In genomic region chr4:135683553-135683952, GRCm38 (mm10) we compare ENCODE assay signal across 8 mouse cellular contexts. TPM values are rescaled to one million over a fixed set of nuclear protein-coding genes. Genes with fewer than 3 reads are reported as not detected.
DNase-seq lines count a peak whose midpoint lies in the region; ATAC-seq lines count a peak whose summit lies in the region.

No protein-coding gene starts in this region.

- intact Hi-C loops in heart, postnatal 14 days (cut with DNase I), result loop anchor here (2.0 to 5.0 kb wide), 2 partner anchors 27 to 84 kb away; no protein-coding TSS in a partner anchor
- intact Hi-C loops in gastrocnemius, postnatal 36 days (cut with DNase I), result no loop called here

- H3K36me3 ChIP-seq in embryonic facial prominence, embryonic 14.5 days (ENCODE audit: control insufficient read depth, insufficient read depth, low read length), result no peaks in the 10 kb centered on the region

- no peak overlapping the region for H3K4me3 ChIP-seq in embryonic facial prominence, embryonic 14.5 days (ENCODE audit: low read depth, low read length)

- H3K27ac ChIP-seq in embryonic facial prominence, embryonic 14.5 days (replicated peaks; ENCODE audit: low read depth, low read length), result no peak overlapping the region

- peaks cover 42% of the 10 kb centered on the region for H3K27me3 ChIP-seq in embryonic facial prominence, embryonic 14.5 days (replicated peaks; ENCODE audit: control insufficient read depth, insufficient read depth, low read length)

- H3K4me1 ChIP-seq in embryonic facial prominence, embryonic 14.5 days (ENCODE audit: control insufficient read depth, insufficient read depth, low read length), result no peaks in the 10 kb centered on the region

- DNase-seq in heart, postnatal 14 days, result peak; percentile 45 to 57
- no peak for DNase-seq in heart, adult 11 months
- DNase-seq in urinary bladder, postnatal 14 days (ENCODE audit: low spot score), result peak; percentile 61
- no peak for DNase-seq in urinary bladder, adult 2 months (ENCODE audit: low spot score)
- peak; percentile 56 for DNase-seq in embryonic facial prominence, embryonic 14.5 days (ENCODE audit: low spot score)
- peak; percentile 54 for DNase-seq in retina, postnatal 1 day
- DNase-seq in spleen, postnatal 4 days (ENCODE audit: low spot score in 2 of 2), result no peak
- no peak for DNase-seq in gastrocnemius, postnatal 36 days

- 15% methylated on average over 4 of the region's 4 CpGs for WGBS in embryonic facial prominence, embryonic 14.5 days

- H3K4me2 ChIP-seq in embryonic facial prominence, embryonic 14.5 days (ENCODE audit: low read depth, low read length), result no peak overlapping the region

- H3K9me3 ChIP-seq in embryonic facial prominence, embryonic 14.5 days (ENCODE audit: control insufficient read depth, low read length), result no peaks in the 10 kb centered on the region

- no peak for ATAC-seq in embryonic facial prominence, embryonic 14.5 days (ENCODE audit: low read depth)

- no peak overlapping the region for H3K9ac ChIP-seq in embryonic facial prominence, embryonic 14.5 days (ENCODE audit: low read depth, low read length)

RNA-seq across cellular contexts. Expression of gene Ifnlr1, which starts 2.5 kb away (rescaled TPM):
- 1 to 10 TPM; 2.5 to 2.9 TPM for total RNA-seq in heart, postnatal 14 days (2021)
- polyA plus RNA-seq in urinary bladder, adult 2 months (2012; rRNA removed), result 6.5 and 8.0 TPM in 2 replicates
- 1.1 TPM in 2 replicates for polyA plus RNA-seq in embryonic facial prominence, embryonic 14.5 days (2014; fragmentation: Nextera tagmentation; extraction: Ambion mirVana)
- total RNA-seq in gastrocnemius, postnatal 36 days (2021), result under 1 TPM; 0.23 to 0.35 TPM

RNA-seq across cellular contexts. Expression of gene Il22ra1, which starts 44.4 kb away (rescaled TPM):
- under 1 TPM; 0.44 to 0.53 TPM for total RNA-seq in heart, postnatal 14 days (2021)
- 0.38 and 0.47 TPM in 2 replicates for polyA plus RNA-seq in urinary bladder, adult 2 months (2012; rRNA removed)
- 0.33 and 0.35 TPM in 2 replicates for polyA plus RNA-seq in embryonic facial prominence, embryonic 14.5 days (2014; fragmentation: Nextera tagmentation; extraction: Ambion mirVana)
- total RNA-seq in gastrocnemius, postnatal 36 days (2021), result not detected

Comparison
In these comparisons a context has a peak if more than half of its experiments do, and no peak if none do; other contexts are left out.
1. DNase-seq: peak in heart, postnatal 14 days (2 of 2), urinary bladder, postnatal 14 days (single experiment), embryonic facial prominence, embryonic 14.5 days (single experiment) and retina, postnatal 1 day (single experiment); none in heart, adult 11 months (single experiment), urinary bladder, adult 2 months (single experiment), spleen, postnatal 4 days (0 of 2) and gastrocnemius, postnatal 36 days (0 of 2).